Mouse (Mus musculus) T-cell, adult 2 months (primary cell): ENCODE measurements around the gene Tcp11l2.

Experiments
- DNase-seq: peaks from one replicate; pipeline ENCODE4 v3.0.0; 2022; ENCODE audit warnings: low spot score

The Tcp11l2 gene

GRCm38 (mm10) chr10:84604335-84604734 is 27.9 kb downstream of the Tcp11l2 start:
- no peak for DNase-seq

DNA sequence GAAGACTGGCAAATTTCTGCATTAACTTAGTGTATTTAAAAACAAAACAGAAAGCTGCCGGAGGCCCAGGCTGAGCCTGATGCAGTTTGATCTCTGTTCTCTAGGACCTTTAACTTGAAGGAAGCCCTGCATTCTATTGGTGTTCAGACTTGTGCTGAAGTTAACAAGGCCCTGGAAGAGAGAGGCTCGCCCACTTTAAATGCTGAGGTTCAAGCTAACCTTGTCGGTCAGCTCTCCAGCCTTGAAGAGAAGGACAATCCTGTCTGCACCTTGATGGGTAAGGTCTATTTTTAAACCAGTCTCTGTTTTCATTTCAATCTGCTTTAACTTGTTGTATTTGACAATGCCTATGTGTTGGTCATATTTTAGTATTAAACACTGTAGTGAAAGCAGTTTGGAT is 31.9 kb downstream of the Tcp11l2 start:
- no peak for DNase-seq

DNA sequence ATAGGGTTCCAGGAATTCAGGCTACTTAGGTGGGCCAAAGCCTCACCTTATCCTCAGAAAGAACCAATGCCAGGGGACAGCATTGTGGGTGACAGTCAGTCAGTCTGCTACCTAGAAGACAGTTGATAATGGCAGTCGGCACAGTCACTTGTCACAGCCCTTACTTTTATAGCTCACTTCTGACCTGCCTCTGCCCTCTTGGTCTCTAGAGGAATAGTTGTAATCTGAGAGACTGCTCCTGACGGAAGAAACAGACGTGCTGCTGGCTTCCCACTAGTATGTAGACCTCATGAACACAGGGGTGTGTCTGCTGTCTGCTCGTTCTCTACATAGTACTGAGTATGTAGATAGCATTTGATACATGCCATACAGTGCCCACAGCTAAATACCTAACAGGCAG is 33.9 kb downstream of the Tcp11l2 start:
- no peak for DNase-seq

DNA sequence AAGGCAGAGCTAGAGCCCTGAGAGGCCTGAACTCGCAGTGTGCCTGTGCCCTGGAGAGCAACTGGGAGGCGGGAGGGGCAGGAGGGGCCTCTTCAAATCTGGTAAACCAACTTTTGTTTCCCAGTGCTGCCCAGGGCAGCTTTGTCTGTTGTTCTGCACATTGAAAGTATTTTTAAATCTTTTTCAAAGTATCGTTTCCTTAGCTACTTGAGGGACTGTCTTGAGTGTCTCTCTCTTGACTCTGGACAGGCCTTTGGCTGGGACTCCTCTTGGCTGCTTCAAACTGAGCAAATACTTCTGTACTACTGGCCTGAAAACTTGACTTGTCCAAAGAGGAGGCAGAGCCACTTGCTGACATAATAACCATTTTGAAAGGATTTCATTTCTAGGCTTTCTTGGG is 34.4 kb downstream of the Tcp11l2 start:
- no peak for DNase-seq

GRCm38 (mm10) chr10:84611664-84612063 is 35.2 kb downstream of the Tcp11l2 start:
- DNase-seq = no peak

- DNase-seq = no peak
Observed at GRCm38 (mm10) chr10:84612281-84612680, 35.9 kb downstream of the Tcp11l2 start.

- no peak for DNase-seq
Observed at GRCm38 (mm10) chr10:84613366-84613765, 36.9 kb downstream of the Tcp11l2 start.

DNA sequence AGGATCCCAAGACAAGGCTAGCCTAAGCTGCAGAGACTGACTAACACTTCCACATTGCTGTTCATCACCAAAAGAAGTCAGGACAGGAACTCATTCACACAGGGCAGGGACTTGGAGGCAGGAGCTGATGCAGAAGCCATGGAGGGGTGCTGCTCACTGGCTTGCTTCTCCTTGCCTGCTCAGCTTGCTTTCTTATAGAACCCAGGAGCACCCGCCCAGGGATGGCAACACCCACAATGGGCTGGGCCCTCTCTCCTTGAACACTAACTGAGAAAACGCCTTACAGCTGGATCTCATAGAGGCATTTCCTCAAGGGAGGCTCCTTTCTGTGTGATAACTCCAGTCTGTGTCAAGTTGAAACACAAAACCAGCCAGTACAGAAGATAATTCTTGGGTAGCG is 38.6 kb downstream of the Tcp11l2 start:
- DNase-seq = no peak

GRCm38 (mm10) chr10:84621826-84622790 is 45.7 kb downstream of the Tcp11l2 start, which contains the start of gene Polr3b:
Gene Polr3b, plus strand, starts transcription at chr10:84622292.
- DNase-seq = peak; percentile 94

DNA sequence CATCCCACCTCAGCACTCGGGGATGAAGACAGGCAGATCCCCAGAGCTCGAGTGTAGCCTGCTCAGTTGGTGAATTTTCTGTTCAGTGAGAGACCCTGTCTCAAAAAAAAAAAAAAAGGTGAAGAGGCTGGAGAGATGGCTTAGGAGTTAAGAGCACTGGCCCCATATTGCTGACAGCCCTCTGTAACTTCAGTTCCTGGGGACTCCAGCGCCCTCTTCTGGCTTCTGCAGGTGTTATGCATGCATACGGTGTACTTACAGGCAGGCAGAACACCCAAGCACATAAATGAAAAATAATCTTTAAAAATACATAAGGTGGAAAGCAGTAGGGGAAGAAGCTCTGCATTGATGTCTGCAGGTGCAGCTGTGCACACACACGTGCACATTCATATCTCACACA is 54.8 kb downstream of the Tcp11l2 start:
- peak; percentile 53 for DNase-seq

GRCm38 (mm10) chr10:84632005-84632404 is 55.6 kb downstream of the Tcp11l2 start:
- peak; percentile 39 for DNase-seq

DNA sequence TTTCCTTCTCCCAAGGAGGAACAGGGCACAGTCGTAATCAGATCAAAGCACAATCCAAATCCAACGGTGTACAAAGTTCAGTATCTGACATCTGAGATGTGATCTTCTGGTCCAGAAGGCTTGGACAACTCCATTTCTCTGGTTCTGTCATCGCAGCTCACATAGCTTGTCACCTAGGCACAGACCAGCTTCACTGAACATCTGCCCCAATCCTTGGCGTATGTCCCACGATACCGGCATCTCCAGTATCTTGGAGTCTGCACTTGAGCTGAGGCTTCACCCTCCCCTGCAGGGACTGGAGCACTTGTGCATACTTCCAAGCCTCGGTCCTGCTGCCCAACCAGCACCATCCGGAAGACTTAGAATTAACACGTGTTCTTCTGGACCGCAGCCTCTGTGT is 60.2 kb downstream of the Tcp11l2 start:
- DNase-seq = no peak

- DNase-seq = no peak
Observed at GRCm38 (mm10) chr10:84638382-84638781, 62.0 kb downstream of the Tcp11l2 start.

GRCm38 (mm10) chr10:84639525-84640287 is 63.3 kb downstream of the Tcp11l2 start:
- DNase-seq = no peak

GRCm38 (mm10) chr10:84640861-84641260 is 64.4 kb downstream of the Tcp11l2 start:
- no peak for DNase-seq

DNA sequence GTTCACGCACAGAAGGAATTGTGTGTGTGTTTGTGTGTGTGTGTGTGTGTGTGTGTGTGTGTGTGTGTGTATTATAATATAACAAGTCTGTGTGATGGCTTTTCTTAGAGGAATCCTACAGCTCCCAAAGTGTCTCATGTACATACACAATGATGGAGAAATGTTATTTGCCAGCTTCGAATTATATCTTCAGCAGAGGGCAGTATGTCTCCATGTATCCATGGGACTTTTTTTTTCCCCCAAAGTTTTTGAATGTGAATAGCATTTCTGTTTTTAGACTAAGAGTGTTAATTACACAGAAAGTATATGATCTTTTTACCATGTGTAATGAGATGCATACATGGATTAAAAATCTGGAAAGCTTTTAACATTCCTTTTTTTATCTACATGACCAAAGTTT is 65.2 kb downstream of the Tcp11l2 start:
- no peak for DNase-seq

DNA sequence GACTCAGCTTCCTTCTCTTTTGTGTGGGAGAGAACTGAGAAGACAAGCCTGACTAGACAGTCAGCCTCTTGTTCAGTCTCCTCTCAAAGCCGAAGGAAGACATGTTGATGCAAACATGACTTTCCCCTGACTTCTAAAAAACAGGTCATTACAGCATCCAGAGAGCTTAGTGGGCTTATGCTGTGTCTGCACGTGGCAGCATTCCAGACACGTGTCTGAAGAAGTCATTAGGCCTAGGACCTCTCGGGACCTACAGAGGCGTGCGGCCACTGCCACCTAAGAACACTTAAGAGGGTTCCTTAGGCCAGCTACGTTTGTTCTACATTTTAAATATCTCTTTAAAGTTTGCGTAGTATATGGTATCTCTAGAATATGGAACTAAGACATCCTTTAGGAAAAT is 69.5 kb downstream of the Tcp11l2 start:
- no peak for DNase-seq

DNA sequence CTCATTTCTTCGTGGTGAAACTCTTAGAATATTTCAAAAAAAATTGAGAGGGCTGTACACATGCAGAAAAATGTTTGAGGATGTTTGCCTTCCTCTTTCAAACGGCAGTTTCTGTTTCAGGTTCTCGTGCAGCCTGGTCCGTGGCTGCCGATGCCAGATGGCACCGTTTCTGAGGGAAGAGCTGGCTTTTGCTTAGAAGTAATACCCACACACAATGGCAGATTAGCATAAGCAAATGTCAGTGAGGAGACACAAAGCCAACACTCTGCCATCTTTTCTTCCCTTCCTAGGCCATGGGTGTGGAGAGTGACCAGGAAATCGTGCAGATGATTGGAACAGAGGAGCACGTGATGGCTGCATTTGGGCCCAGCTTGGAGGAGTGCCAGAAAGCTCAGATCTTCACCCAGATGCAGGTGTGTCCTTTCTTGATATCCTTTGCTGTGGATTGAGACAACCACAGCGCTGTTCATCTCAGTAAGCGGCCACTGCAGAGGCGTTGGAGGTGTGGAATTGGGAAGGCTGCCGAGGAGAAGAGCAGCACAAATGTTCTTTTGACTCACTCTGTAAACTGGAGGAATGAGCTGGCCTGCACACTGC is 70.2 kb downstream of the Tcp11l2 start:
- DNase-seq = peak; percentile 15

DNA sequence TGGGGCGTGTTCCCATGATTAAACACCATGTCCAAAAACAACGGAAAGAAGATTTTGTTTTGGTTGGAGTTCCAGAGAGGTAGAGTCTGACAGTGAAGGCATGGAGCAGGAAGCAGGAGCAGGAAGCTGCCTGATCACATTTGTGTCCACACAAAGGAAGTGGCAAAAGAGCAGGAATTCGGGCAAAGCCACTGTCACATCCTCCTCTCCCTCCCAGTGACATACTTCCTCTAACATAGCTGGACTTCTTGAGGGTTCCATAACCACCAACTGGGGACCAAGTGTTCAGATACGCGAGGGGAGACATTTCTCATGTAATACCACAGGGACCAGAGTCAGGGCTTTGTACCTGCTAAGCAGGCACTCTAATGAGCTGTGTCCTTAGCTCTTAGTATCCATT is 70.8 kb downstream of the Tcp11l2 start:
- DNase-seq = no peak

- DNase-seq = no peak
Observed at GRCm38 (mm10) chr10:84648911-84649310, 72.5 kb downstream of the Tcp11l2 start.

GRCm38 (mm10) chr10:84654029-84654428 is 77.6 kb downstream of the Tcp11l2 start:
- DNase-seq = no peak

- DNase-seq = no peak
Observed at GRCm38 (mm10) chr10:84654731-84655130, 78.3 kb downstream of the Tcp11l2 start.

DNA sequence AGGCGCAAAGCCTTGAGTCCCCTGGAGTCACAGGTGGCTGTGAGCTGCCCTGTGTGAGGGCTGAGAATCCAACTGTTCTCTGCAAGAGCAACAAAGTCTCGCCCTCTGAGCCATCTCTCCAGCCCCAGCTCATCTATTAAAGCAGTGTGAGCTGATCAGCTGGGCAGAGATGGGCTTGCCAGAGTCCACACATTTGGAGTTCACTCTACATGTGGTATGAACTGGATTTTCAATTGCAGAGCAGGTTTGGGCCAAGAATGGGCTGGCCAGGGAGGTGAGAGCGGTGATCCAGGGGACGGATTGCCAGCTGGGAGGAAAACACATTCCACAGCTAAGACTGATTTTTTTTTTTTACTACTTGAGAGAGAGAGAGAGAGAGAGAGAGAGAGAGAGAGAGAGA is 80.2 kb downstream of the Tcp11l2 start:
- DNase-seq = no peak
